Mouse (Mus musculus): ENCODE data around the gene Tank.

The Tank gene

DNA sequence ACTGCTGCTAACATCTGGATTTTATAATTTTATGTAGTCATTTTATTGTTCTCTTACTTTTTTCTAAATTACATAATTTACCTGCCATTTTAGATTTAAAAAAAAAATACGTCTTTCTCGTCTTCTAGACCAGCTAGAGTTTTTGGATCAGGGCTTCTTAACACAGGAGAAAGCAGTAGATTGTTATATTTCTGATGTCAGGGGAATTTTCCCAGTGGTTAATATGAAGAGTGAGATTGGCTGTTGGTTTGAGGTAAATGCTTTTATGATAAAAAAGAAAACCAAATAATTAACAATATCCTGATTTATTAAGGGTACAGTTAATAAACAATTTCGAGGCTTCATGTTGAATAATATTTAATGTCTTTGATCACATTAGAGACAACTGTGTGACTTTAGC, 1.7 kb downstream of the Tank start:
- no peak for DNase-seq (ENCODE audit: low spot score in 2 of 2)

DNA sequence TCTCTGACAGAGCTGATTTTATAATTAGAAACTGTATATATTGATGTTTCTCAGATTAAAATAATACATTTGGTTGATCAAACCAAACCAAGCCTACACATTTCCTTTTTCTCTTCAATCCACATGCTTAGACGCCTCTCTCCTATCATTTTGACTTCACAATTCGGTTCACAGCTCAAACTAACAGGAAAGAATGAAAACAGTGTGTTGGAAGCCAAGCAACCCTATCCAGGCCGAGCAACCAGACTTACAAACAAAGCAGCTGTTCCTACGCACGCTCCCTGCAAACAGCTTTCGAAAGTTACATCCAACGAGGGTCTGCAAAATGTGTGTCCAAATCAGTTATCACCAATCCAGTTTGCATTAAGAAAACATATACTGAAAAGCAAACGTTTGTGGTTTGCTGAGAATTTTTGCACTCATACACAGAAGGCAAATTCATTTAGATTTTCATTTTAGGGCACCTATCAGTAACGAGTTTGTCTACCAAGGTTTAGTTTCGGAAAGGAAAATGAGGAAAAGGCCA, 2.2 kb downstream of the Tank start:
- DNase-seq (ENCODE audit: low spot score in 2 of 2): no peak

DNA sequence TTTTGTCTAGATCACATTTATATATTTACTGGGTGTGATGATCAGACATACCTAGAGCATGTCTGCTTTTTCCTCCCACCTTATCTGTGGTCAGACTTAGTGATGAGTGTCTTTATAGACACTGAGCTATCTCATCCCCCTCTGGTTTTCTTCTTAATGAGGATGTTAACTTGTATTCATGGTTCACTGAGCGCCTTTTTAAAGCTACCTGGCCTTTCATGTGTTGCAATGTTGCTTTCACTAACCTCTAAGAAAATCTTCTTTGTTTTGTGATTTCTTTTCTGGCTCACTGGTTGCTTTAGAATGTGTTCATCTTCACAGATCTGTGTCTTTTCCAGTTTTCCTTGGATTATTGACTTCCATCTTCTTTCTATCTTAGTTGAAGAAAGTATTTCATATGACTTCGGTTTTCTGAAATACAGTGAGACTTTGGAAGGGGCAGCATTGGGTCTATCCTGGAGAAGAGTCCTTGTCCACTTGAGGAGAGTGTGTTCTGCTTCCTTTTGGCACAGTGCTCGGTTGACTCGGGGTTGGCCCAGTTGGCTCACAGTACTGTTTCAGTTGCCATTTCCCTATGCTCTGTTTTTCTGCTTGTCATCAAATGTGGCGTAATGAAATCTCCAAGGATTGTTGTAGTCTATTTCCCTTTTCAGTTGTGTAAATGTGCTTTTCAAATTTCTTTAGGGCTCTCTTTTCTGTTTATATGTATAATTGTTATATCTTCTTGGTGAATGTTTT, 4.4 kb downstream of the Tank start:
- DNase-seq (ENCODE audit: low spot score in 2 of 2): no peak

DNA sequence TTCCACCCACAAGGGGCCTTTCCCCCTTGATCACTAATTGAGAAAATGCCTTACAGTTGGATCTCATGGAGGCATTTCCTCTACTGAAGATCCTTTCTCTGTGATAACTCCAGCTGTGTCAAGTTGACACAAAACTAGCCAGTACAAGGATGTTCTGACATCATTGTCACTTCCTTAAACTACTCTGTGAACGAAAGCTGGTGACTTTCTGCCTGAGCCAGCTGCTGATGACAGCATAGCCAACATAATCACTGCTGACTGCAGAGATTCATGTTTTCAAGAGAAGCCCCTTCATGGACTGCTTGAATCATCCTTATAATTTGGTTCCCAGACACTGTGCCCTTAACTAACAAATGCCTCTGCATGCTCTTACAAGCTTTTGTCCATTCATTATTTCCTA, 7.1 kb downstream of the Tank start:
- no peak for DNase-seq (ENCODE audit: low spot score in 2 of 2)

DNA sequence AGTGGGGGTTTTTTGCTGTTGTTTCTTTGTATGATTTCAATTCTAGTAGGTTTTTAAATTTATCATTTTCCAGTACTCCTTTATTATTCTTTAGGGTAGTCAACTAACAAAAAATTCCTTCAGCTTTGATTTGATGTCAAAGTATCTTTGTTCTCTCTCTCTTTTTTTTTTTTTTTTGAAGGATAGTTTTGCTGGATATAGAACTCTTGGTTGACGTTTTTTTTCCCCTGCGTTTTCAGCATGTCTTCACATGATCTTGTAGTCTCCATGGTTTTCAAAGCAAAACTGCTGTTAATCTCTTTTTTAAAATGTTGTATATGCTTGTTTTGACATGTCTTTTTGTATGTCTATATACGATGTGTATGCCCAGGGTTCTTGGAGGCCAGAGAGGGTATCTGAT, 7.8 kb downstream of the Tank start:
- DNase-seq (ENCODE audit: low spot score in 2 of 2): no peak

DNA sequence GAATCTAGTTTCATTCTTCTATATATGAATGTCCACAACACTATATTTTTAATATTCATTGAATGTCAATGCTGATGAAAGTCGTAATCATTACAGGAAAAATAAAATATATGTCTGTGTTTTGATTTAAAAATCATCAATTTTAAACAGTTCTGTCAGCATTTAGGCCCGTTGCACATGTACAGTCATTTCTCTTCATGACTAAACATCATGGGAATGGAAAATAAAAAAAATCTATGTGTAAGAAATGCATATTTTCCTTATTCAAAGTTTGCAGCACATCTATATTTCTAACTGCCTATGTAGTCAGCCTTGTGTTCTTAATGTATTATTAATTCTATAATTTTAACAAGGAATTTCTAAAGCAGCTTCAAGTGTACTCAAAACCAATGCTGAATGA, 12.4 kb downstream of the Tank start:
- DNase-seq (ENCODE audit: low spot score in 2 of 2): no peak

DNA sequence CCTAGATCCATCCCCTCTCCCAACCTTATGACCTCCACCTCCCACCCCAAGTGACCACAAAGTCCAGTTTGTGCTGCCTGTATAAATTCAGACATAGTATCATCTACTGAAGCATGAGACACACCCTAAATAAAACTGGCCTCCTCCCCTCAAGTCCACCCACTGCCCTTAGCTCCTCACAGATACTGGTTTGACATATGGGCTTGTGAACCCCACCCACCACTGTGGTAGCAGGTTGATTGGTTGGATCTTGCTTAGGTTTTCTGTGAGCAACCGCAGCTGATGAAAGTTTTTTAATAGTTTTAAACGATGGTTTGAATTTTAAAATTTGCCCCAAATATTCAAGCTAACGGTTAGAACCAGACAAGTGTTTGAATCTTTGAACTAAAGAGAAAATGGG, 13.7 kb downstream of the Tank start:
- no peak for DNase-seq (ENCODE audit: low spot score in 2 of 2)

DNA sequence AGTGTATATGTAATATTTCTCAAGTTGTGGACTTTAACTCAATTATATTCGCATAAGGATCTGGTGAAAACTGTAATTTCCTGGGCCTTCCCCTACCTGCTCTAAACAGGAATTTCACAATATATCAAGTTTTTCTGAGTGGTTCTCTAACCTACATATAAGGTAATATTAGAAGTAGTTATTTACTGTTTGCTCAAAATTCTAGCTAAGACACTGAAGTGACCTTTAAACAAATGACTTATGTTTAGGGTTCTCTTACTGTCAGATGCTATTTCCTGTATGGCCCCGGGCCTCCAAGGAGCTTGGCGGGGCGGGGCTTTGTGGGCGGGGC, 14.3 kb downstream of the Tank start:
- no peak for DNase-seq (ENCODE audit: low spot score in 2 of 2)

DNA sequence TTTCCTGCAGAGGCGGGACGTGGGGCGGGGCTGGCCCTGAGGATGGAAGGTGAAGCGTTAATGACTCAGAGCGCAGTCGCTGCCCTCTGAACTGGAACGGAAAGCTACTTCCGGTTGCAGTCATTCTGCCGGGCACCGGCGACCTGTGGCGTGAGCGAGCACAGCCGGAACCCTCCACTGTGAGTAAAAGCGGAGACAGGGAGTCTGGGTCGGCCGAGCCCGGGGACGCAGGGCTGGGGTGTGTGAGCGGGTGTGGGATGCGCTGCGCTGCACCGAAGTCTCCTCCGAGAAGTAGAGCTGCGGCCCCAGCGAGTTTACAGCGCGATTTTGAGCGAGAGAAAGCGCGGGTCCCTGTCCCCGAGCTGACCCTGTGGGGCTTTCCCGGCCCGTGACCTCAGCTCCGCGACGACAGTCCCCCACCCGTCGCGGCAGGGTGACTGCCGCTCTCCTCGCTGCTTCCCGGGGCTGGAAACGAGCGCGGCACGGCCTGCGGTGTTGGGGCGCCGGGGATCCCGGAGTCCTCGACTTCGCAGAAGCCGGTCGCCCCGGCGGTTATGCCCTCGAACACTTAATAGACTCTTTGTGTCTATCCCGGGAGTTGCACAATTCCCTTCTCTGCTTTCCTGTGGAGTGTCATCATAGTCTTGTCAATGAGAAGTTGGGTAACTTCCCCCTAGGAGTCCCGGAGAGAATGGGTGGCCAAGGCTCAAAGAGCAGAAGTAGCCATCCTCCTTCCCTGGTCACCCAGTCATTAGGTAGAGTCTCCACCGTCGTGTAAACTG, 14.8 kb downstream of the Tank start:
- peak; percentile 96 to 98 for DNase-seq (ENCODE audit: low spot score in 2 of 2)

DNA sequence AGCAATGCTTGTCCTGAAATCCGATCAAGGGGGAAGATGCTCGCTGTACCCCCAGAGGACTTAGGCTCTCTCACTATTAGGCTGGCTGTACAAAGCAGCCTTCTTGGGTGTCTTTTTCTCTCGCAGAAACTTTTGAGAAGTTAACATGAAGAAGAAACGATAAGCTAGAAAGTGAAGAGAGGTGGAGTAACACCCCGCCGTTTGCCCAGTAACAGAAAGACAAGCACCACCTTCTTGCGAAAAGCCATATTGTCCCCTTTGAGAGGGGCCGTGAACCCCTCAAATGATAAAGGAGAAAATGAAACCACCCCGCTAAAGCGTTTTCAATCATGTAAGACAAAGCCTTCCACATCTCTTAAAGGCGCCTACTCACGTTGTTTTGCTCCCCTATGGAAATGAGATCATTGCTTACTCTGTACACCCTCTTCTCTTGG, 15.5 kb downstream of the Tank start:
- DNase-seq (ENCODE audit: low spot score in 2 of 2): peak in 1 of 2 experiments; percentile 25

DNA sequence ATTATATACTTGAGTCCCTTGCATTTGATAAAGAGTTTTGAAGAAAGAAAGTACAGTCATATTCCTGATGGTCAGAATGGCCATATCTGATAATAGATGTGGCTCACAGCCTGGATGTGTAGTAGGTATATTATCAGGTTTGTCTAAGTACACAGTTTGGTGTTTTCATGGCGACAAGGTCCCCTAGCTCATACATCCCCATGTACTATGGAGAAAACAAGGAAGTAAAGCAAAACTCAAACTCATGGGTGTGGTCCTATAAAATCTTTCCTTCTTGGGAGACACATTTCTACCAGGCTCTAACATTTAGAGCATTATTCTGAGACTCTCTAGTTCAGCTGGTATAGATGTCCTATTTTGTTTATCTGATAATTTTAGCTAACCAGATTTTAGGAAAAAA, 21.3 kb downstream of the Tank start:
- no peak for DNase-seq (ENCODE audit: low spot score in 2 of 2)

DNA sequence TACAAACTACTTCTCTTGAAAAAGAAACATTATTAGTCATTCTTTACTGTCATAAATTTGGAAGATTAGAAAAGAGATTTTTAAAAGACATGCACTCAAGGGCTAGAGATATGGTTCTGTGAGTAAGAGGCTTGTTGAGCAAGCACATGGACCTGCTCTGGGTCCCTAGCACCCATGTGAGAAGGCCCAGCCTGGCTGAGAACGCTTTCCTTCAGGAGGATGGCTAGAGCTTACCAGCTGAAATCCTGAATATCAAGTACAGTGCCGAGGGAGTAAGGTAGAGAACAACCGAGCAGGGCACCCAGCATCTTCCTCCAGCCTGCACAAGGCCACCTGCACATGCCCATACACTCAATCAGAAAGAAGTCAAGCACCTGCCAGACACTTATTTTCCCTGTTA, 25.1 kb downstream of the Tank start:
- DNase-seq (ENCODE audit: low spot score in 2 of 2): no peak

DNA sequence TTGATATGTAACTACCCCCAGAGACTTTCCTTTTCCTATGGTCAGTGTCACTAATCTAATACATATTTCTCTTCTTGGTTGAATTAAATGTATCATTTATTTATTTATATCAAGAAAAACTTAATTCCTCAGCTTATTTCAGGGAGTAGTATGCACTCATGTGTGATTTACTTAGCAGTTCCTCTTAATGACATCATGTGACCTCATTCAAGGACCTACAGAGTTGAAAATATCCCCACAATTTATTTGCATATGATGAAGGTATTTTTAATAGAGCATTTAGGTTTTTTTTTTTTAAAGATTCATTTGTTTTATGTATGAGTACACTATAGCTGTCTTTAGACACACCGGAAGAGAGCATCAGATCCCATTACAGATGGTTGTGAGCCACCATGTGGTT, 28.6 kb downstream of the Tank start:
- DNase-seq (ENCODE audit: low spot score in 2 of 2): no peak

DNA sequence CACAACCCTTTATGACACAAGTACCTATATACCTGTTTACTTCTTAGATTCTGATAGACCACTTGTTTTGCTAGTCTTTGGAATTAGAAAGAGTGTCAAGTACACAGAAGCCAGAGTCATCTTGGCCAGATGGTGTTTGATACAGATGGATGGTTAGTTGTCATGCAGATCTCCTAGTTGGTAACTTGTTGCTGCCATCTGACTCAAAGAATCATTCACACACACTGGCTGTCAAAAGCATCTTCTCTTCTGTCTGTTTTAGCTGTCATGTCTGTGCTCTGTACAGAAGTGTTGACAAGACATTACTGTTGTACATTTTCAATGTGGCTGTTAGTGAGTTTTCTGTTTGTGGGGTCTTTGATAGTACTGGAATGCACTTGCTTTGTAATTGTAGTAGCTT, 45.6 kb downstream of the Tank start:
- DNase-seq (ENCODE audit: low spot score in 2 of 2): no peak

DNA sequence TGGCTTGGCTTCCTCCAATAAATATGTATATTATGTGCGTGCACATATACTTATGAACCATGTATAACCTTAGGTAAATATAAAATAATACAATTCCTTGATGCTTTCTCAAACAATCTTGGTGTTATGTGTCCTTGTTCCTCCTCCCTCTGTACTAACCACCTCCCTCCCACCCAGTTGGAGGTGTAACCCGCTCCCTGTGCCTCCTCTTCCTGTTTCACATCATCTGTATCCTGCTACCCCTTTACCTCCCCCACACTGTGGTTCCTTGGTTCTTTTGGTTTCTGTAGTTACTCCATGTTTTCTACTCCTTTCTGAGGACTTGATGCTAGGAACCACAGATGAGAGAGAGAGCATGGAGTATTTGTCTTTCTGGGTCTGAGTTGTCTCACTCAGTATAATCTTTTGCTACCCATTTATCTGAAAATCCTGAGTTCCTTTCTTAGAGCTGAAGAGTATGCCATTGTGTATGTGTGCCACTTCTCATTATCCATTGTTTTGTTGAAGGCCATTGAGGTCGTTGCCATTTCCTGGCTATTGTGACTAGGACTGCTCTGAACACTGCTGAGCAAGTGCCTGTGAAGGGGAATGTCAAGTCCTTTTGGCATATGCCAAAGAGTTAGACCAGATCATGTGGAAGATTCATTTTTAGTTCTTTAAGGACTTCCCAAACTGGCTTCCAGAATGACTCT, 52.6 kb downstream of the Tank start:
- no peak for DNase-seq (ENCODE audit: low spot score in 2 of 2)

DNA sequence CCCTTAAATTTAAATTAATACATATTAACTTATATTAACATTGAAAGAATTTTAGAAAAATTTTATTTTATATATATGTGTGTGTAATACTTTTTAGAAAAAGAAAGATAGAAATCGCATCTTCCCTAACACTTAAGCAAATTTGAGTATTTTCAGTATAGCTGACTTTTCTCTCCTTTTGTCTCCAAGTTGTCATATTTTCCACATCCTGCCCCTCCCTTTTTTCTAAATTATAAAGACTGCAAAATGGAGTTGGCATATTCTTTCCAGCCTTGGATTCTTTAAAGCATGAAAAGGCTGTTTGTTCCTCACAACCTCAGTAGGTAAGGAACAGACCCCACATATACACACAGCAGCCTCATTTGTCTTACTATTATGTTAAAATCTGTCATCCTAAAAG, 56.7 kb downstream of the Tank start:
- no peak for DNase-seq (ENCODE audit: low spot score in 2 of 2)

DNA sequence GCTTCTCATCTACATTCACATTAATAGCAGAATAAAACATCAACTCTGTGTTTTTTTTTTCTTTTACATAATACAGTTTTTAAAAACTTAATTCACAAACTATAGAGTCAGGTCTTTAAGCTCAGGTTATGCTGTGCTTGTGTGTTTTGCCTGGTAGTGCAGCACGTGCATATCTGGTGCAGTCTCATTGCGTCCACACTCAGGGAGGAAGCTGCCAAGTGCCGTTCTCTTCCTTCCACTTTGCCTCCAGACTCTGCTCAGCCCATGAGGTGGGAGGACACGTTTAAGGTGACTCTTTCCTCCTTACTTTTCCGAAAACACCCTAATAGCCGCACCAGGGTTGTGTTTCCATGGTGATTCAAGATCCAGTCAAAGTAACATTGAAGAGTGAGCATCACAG, 59.8 kb downstream of the Tank start:
- no peak for DNase-seq (ENCODE audit: low spot score in 2 of 2)

DNA sequence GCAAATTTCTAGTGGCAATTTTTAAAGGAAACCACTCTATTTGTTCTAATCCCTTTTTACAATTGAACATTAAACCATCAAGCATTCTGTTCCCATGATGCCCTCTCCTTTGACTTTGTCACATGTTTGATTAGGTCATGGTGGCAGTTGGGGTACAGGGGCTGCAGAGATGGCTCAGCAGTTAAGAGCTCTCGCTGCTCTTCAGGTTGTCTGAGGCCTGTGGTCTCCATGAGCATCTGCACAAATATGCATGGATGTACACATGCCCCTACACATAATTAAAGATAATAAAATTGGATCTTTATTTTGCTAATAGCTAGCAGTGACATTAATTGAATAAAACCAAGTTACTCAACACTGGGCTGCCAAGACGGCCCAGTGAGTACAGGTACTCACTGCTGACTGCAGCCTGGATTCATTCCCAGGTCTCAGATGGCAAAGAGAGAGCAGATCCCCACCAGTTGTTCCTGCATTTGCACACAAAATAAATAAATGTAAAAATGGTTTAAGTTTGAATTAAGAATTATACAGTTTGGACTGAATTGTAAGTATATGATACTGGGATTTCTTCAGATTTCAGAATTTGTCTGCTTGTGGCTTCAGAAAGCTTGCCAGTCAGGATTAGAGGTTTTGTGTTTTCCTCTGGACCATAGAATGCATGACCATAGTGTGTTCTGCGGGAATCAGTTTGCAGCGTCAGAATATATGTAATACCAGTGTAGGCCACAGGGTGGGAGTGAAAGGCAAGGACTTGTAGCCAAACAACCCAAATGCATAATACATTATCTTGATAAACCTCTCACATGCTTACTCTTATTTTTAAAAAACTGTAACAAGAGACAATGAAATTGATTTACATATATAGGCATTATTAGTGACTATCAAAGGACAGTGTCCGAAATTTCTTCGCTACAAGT, 64.3 kb downstream of the Tank start:
- DNase-seq (ENCODE audit: low spot score in 2 of 2): peak in 1 of 2 experiments; percentile 55

DNA sequence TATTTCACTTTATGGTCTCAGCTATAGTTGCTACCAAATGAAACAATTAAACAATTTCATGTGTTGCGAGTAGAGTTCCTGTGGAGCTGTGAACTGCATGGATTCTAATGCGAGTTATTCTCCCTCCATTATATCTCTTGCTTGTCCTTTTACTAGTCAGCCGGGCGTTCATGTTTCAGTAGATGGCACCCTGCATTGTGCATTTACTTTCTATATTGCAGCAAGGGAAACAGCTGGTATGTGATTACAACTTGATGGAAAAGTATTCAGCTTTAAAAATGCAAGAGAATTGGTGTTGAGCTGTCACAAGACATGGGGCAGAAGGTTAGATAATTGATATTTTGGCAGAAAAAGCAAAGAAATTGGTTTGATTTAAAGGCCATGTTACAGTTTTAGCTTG, 72.8 kb downstream of the Tank start:
- no peak for DNase-seq (ENCODE audit: low spot score in 2 of 2)

DNA sequence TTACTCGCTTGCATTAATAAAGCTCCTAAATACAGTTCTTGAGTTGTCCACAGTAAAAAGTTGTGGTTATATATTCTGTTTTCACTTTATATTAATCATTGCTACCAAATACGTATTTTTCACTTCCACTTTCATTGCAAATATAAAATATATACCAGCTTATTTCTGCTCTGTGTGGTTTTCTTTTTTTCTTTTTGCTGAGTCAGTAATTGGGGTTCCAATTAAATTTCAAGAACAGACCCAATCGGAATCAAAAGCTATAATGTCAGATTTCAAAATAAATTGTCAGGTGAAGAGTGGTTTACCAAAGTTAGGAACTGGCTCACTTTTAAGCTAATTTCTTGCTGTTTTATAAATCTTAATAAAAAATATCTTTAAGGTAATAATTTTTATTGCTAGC, 73.3 kb downstream of the Tank start:
- no peak for DNase-seq (ENCODE audit: low spot score in 2 of 2)

DNA sequence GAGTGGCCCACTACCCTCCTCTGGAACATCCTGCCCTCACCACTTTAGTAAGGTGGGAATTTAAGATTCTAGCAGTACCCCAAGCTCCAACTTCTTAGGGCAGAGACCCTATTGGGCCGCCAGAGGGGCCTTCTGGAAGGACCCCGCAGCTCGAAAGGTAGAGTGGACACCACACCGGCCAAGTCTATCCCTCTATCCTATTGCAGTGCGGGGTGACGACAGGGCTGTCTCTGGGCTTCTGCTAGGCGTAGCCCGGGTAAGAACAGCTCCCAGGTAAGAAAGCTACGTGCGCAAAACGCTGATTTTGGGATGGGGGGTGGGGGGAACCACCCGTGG, 76.6 kb downstream of the Tank start:
- no peak for DNase-seq (ENCODE audit: low spot score in 2 of 2)

Data from spleen, postnatal 10 days (tissue).